Mouse (Mus musculus): ENCODE results near the gene Card11. TPM values are rescaled to one million over a fixed set of nuclear protein-coding genes. Genes with fewer than 3 reads are reported as not detected.

Card11 gene
- polyA plus RNA-seq, 1 experiment from 2014 or later = 0.30 TPM

- Histone ChIP-seq H3K9ac (no peak overlapping the region), H3K4me3 (replicated peaks) (no peak overlapping the region), H3K4me1 (peaks cover 14% of the 10 kb centered on the region; the same call in 1 of the 2 replicates), H3K9me3 (replicated peaks) (no peaks in the 10 kb centered on the region), H3K27me3 (0 out of 2 replicates have a peak, but pooled peaks cover 4% of the 10 kb centered on the region), H3K4me2 (no peak overlapping the region), H3K27ac (no peak overlapping the region), H3K36me3 (no peaks in the 10 kb centered on the region)
- WGBS = 49% methylated on average over 14 of the region's 14 CpGs
- ATAC-seq (replicated peaks; ENCODE audit: low FRiP score) = no peak
These were observed 59.4 kb downstream of the Card11 start for GRCm38 (mm10) chr5:140940923-140941491.

GRCm38 (mm10) chr5:140940257-140940922, 60.0 kb downstream of the Card11 start:
- Histone ChIP-seq H3K9me3 (replicated peaks) (no peaks in the 10 kb centered on the region), H3K4me3 (replicated peaks) (no peak overlapping the region), H3K27ac (no peak overlapping the region), H3K4me1 (peaks cover 18% of the 10 kb centered on the region; the same call in 1 of the 2 replicates), H3K36me3 (no peaks in the 10 kb centered on the region), H3K4me2 (no peak overlapping the region), H3K9ac (no peak overlapping the region), H3K27me3 (0 out of 2 replicates have a peak, but pooled peaks cover 4% of the 10 kb centered on the region)
- no peak for ATAC-seq (replicated peaks; ENCODE audit: low FRiP score)
- 52% methylated on average over 5 of the region's 5 CpGs for WGBS

- H3K4me2 ChIP-seq = no peak overlapping the region
- H3K9ac ChIP-seq = no peak overlapping the region
- no peak overlapping the region for H3K27ac ChIP-seq
- H3K36me3 ChIP-seq = no peaks in the 10 kb centered on the region
- H3K27me3 ChIP-seq = 0 out of 2 replicates have a peak, but pooled peaks cover 4% of the 10 kb centered on the region
- no peaks in the 10 kb centered on the region for H3K9me3 ChIP-seq (replicated peaks)
- no peak overlapping the region for H3K4me3 ChIP-seq (replicated peaks)
- 61% methylated on average over 7 of the region's 7 CpGs for WGBS
- peaks cover 18% of the 10 kb centered on the region; the same call in 1 of the 2 replicates for H3K4me1 ChIP-seq
- 0 out of 2 replicates have a peak, but pooled peaks have one; percentile 50 for ATAC-seq (replicated peaks; ENCODE audit: low FRiP score)
These were observed 63.6 kb downstream of the Card11 start for GRCm38 (mm10) chr5:140936816-140937215.

- 59% methylated on average over 3 of the region's 3 CpGs for WGBS
- H3K4me1 ChIP-seq = peaks cover 14% of the 10 kb centered on the region; the same call in 1 of the 2 replicates
- ATAC-seq (replicated peaks; ENCODE audit: low FRiP score) = peak; percentile 70; the same call in 1 of the 2 replicates
These were observed 64.5 kb downstream of the Card11 start for GRCm38 (mm10) chr5:140935848-140936247.

GRCm38 (mm10) chr5:140934639-140935315, 65.6 kb downstream of the Card11 start:
- Histone ChIP-seq H3K9me3 (replicated peaks) (no peaks in the 10 kb centered on the region), H3K4me3 (replicated peaks) (no peak overlapping the region), H3K4me2 (no peak overlapping the region), H3K27me3 (0 out of 2 replicates have a peak, but pooled peaks cover 4% of the 10 kb centered on the region), H3K4me1 (0 out of 2 replicates have a peak, but pooled peaks cover 6% of the 10 kb centered on the region), H3K36me3 (no peaks in the 10 kb centered on the region), H3K27ac (no peak overlapping the region), H3K9ac (no peak overlapping the region)
- ATAC-seq (replicated peaks; ENCODE audit: low FRiP score) = no peak
- 84% methylated on average over 9 of the region's 9 CpGs for WGBS

More at GRCm38 (mm10) chr5:140935848-140936247, 64.5 kb downstream of the Card11 start:
- Histone ChIP-seq H3K36me3 (no peaks in the 10 kb centered on the region), H3K9ac (no peak overlapping the region), H3K27me3 (0 out of 2 replicates have a peak, but pooled peaks cover 4% of the 10 kb centered on the region), H3K4me2 (no peak overlapping the region), H3K9me3 (replicated peaks) (no peaks in the 10 kb centered on the region), H3K4me3 (replicated peaks) (no peak overlapping the region), H3K27ac (no peak overlapping the region)

GRCm38 (mm10) chr5:140931523-140932229, 68.7 kb downstream of the Card11 start:
- H3K4me2 ChIP-seq = no peak overlapping the region
- no peaks in the 10 kb centered on the region for H3K36me3 ChIP-seq
- 0 out of 2 replicates have a peak, but pooled peaks cover 6% of the 10 kb centered on the region for H3K4me1 ChIP-seq
- H3K9ac ChIP-seq = no peak overlapping the region
- no peak overlapping the region for H3K27ac ChIP-seq
- no peaks in the 10 kb centered on the region for H3K9me3 ChIP-seq (replicated peaks)
- no peak for ATAC-seq (replicated peaks; ENCODE audit: low FRiP score)
- no peaks in the 10 kb centered on the region for H3K27me3 ChIP-seq
- WGBS = 65% methylated on average over 5 of the region's 5 CpGs
- H3K4me3 ChIP-seq (replicated peaks) = no peak overlapping the region

GRCm38 (mm10) chr5:140918519-140918918, 81.9 kb downstream of the Card11 start:
- Histone ChIP-seq H3K9me3 (replicated peaks) (peaks cover 8% of the 10 kb centered on the region; the same call in 1 of the 2 replicates), H3K4me1 (no peaks in the 10 kb centered on the region), H3K9ac (no peak overlapping the region), H3K4me3 (replicated peaks) (no peak overlapping the region), H3K36me3 (no peaks in the 10 kb centered on the region), H3K27ac (no peak overlapping the region), H3K4me2 (no peak overlapping the region), H3K27me3 (no peaks in the 10 kb centered on the region)
- no peak for ATAC-seq (replicated peaks; ENCODE audit: low FRiP score)
- WGBS = 96% methylated on average over 1 of the region's 1 CpGs

- Histone ChIP-seq H3K9me3 (replicated peaks) (peaks cover 8% of the 10 kb centered on the region; the same call in 1 of the 2 replicates), H3K27ac (no peak overlapping the region), H3K27me3 (no peaks in the 10 kb centered on the region), H3K9ac (no peak overlapping the region), H3K4me1 (no peaks in the 10 kb centered on the region), H3K36me3 (no peaks in the 10 kb centered on the region), H3K4me3 (replicated peaks) (no peak overlapping the region), H3K4me2 (no peak overlapping the region)
- WGBS = 87% methylated on average over 1 of the region's 1 CpGs
- ATAC-seq (replicated peaks; ENCODE audit: low FRiP score) = no peak
These were observed 82.6 kb downstream of the Card11 start for GRCm38 (mm10) chr5:140917807-140918206.

- Histone ChIP-seq H3K4me1 (no peaks in the 10 kb centered on the region), H3K4me3 (replicated peaks) (no peak overlapping the region), H3K9me3 (replicated peaks) (0 out of 2 replicates have a peak, but pooled peaks cover 4% of the 10 kb centered on the region), H3K27ac (no peak overlapping the region), H3K9ac (no peak overlapping the region), H3K27me3 (no peaks in the 10 kb centered on the region), H3K4me2 (no peak overlapping the region), H3K36me3 (no peaks in the 10 kb centered on the region)
- ATAC-seq (replicated peaks; ENCODE audit: low FRiP score) = no peak
- 94% methylated on average over 5 of the region's 5 CpGs for WGBS
These were observed 89.5 kb downstream of the Card11 start for GRCm38 (mm10) chr5:140910841-140911240.

- H3K9me3 ChIP-seq (replicated peaks) = no peaks in the 10 kb centered on the region
- 67% methylated on average over 13 of the region's 13 CpGs for WGBS
- no peak overlapping the region for H3K27ac ChIP-seq
- ATAC-seq (replicated peaks; ENCODE audit: low FRiP score) = no peak
- H3K36me3 ChIP-seq = no peaks in the 10 kb centered on the region
- no peak overlapping the region for H3K4me3 ChIP-seq (replicated peaks)
- no peaks in the 10 kb centered on the region for H3K4me1 ChIP-seq
- H3K27me3 ChIP-seq = no peaks in the 10 kb centered on the region
- H3K4me2 ChIP-seq = no peak overlapping the region
- H3K9ac ChIP-seq = no peak overlapping the region
These were observed 99.5 kb downstream of the Card11 start for GRCm38 (mm10) chr5:140900866-140901265.

- H3K4me2 ChIP-seq = peak overlapping the region; percentile 34
These were observed 109.3 kb downstream of the Card11 start for GRCm38 (mm10) chr5:140891080-140891479.

More at GRCm38 (mm10) chr5:140891080-140891479, 109.3 kb downstream of the Card11 start:
- H3K27me3 ChIP-seq = peaks cover 6% of the 10 kb centered on the region; the same call in 1 of the 2 replicates
- no peak overlapping the region for H3K9ac ChIP-seq
- no peak for ATAC-seq (replicated peaks; ENCODE audit: low FRiP score)
- no peaks in the 10 kb centered on the region for H3K36me3 ChIP-seq
- no peak overlapping the region for H3K27ac ChIP-seq
- WGBS = 40% methylated on average over 10 of the region's 10 CpGs
- H3K4me3 ChIP-seq (replicated peaks) = no peak overlapping the region
- peaks cover 12% of the 10 kb centered on the region; the same call in 1 of the 2 replicates for H3K4me1 ChIP-seq
- no peaks in the 10 kb centered on the region for H3K9me3 ChIP-seq (replicated peaks)
